Mouse (Mus musculus) cerebellum, adult 8-10 months (tissue): ENCODE measurements at regions not wholly inside any gene's neighbourhood (a gene's known extent, or its start where the extent isn't known, plus 50 kb on each side); places are given as distances from the start of the nearest gene placed in this dataset.

Experiments
- DNase-seq: peaks from one replicate; pipeline ENCODE4 v3.0.0; 2022

DNA sequence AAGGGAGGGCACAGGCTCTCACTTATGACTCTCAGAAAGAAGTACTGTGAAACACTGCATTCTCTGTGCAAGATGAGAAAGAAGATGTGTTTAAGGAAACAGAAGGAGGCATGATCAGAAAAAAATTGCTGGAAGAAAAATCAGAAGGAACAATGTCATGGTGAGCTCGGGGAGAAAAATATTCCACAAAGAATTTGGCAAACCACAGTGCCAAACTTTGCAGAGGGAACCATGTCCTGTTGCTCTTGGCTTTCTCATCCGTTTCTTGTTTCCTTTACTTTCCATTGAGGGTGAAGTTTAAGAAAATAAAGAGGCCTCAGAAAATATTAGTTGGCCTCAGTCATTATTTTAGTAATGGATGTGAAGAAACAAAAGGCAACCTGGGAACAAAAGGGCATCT, 804.4 kb downstream of the Ntrk3 start:
- DNase-seq, result no peak

DNA sequence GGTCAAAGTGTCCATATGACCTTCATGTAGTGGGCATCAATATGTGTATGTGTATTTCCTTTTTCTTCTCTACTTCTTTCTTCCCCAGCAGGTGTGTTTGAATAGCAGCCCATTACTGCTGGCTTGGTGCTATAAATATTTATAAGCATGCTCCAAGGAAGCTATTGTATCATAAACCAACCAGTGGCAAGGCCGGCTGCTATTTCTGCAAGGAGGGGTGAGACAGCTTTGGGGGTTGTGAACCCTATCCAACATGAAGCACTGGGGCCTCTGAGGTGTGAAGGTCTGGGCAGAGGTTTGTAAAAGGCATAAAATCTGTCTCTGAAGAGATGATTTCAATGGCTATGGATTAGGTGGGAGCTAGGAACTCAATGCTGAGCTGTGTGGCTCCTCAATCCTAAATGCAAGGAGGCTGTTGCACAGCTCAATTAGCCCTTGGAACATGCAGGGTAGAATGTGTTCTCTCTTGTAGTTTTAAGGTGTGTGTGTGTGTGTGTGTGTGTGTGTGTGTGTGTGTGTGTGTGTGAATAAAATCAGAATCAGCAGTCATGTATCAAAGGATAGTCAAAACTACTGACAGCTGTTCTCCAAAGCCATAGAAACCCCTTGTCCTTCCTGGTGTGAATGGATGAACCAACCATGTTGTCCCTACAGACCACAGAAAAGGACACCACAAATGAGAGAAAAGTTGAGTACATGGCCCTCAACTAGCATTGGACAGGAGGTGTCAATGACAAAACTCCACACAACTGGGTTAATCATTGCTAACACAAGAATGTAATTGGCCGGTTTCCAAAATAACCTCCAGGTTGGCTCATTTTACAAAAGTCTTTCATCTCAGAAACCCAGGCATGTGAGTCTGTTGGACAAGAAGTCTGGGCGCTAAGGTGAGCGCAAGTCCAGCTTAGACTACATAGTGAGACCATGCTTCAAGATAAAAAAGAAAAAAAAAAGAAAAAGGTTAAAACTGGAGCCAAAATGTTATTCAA, 809.0 kb downstream of the Ntrk3 start:
- DNase-seq, result no peak

DNA sequence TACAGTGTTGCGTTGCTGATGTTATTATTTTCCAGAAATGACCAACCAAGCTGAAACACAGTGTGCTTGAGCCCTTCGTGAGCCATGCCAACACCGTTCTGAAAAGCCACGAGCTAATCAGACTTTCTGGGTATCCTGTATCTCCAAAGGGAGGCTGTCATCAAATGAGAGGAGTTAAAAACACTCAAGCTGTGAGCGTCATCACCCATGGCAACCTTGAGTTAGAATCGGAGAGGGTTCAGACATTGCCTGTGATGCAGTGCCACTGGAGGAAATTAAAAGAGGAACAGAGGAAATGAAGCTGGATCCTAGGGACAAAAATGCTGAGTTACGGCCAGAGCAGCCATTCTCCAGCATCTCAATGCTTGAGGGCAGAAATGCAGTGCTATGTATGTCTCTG, 838.6 kb downstream of the Ntrk3 start:
- no peak for DNase-seq

- no peak for DNase-seq
Measured at GRCm38 (mm10) chr7:77888543-77888942, 849.3 kb downstream of the Ntrk3 start.

DNA sequence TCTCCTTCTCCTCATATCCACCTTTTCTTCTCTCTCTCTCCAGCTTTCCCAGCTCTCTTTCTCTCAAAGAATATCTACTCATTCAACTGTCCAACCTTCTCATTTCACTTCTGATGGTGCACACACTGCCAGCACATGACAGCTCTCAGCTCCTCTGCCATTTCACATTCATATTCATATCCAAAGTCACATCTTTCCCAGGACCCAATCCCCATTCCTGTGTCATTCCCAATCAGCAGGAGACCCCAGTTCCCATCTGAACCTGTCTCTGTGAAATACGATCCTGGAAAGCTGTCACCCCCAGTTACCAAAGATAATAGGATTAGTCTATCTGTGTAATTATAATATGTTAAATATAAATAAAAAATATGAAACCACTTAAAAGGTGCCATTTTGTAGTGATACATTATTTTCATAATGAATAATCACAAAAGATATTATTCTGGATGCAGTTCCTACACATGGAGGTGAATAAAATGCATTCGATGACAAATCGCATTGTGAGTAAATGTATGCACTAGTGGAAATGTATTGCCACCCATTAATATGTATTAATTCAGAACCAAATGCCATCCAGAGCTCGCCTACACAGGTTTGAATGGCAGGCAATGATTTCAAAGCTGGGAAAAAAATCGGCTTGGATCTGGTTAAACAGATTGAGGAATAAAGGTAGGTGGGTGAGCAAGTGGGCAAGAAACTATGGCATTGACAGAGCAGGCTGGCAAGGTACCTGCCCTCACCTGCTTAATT, 855.0 kb downstream of the Ntrk3 start:
- no peak for DNase-seq

- DNase-seq, result no peak
Measured at GRCm38 (mm10) chr7:77867518-77867917, 870.3 kb downstream of the Ntrk3 start.

DNA sequence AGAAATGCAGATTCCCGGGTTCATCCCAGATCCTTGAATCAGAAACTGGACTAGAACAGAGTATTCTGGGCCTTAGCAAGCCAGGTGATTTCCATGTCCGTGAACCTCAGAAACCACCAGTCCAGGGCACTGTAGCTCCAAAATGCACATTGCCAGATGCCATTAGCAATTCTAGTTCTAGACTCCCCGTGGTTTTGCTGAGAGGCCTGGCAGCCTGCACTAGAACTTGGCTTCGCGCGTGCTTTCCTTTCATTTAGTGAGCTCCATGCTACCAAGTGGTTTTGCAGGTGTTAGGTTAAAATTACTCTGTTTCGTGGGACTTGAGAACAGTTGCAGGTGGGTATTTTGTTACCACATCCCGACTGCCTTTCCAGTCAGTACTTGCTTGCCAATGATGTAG, 876.0 kb downstream of the Ntrk3 start:
- peak; percentile 8 for DNase-seq

GRCm38 (mm10) chr7:77858436-77858835, 879.4 kb downstream of the Ntrk3 start:
- DNase-seq, result no peak

DNA sequence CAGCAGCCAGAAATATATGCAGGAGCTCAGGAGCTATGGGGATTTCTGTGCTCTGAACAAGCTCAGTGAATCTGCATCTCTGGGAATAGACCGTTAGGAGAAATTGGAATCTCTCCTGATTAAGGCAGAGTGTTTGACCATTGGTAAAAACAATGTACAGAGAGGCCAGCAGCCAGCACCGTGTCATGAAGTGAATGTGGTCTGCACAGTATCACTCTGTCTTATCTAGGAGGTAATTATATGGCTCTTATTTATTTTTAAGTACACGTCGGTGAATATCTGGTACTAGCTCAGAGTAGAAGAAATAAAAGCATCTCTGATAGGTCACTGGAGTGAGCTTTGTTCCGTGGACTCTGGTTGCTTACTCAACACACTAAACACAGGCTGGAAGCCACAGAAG, 879.8 kb downstream of the Ntrk3 start:
- DNase-seq, result no peak

DNA sequence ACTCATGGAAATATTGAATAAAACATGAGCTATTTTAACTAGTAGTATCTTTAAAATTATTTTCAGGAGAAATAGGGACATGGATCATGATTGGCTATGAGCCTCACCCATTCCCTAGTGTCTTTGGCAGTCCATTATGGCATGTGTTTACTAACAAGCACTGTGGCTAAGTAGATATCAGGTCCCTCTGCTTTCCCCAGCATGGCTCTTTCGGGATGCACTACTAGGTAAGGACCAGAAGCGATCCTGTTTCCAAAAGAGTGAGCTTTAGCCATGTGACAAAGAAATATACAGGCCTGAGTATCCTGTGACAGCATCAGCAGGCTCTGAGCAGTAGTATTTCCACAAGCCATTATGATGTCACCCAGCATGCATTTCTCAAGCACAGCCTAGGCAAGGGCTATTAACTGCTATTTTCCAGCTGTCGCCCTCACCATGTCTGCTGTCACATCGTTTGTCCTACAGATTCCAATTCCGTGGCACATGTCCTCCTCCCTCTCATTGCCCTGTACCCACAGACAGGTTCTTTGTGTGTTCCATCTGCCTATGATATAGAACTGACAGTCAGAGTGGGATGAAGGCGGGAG, 882.1 kb downstream of the Ntrk3 start:
- no peak for DNase-seq

GRCm38 (mm10) chr7:77855077-77855476, 882.7 kb downstream of the Ntrk3 start:
- no peak for DNase-seq

DNA sequence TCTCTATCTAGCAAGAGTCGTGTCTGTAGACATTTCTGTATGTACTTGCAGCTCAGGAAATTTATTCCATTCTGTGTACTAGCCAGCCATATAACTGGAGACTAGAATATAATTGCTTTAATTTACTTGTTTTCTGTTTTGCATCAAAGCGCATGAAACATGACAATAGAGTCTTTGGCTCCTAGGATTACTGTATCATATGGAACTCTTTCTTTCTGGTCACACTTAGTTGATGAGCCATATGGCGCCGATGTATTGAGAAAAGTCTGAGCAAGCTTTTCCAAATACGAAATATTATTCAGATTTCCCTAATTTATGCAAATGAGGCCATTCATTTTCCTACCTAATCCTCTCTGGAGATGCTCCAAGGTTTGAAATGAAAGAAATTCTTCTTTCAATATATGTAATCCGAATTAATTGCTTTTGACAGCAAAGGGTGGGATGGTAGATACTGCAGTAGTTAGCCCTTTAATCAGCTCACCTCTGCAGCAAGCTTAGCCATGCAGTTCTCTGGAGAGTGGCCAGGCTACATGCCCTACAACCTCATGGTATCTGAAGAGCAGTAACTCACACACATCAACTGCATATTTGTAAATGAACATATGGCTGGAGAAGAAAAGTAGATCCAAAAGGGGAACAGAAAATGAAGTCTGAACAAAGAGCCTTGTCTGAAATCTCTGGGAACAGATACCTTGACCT, 913.4 kb downstream of the Ntrk3 start:
- DNase-seq, result no peak

DNA sequence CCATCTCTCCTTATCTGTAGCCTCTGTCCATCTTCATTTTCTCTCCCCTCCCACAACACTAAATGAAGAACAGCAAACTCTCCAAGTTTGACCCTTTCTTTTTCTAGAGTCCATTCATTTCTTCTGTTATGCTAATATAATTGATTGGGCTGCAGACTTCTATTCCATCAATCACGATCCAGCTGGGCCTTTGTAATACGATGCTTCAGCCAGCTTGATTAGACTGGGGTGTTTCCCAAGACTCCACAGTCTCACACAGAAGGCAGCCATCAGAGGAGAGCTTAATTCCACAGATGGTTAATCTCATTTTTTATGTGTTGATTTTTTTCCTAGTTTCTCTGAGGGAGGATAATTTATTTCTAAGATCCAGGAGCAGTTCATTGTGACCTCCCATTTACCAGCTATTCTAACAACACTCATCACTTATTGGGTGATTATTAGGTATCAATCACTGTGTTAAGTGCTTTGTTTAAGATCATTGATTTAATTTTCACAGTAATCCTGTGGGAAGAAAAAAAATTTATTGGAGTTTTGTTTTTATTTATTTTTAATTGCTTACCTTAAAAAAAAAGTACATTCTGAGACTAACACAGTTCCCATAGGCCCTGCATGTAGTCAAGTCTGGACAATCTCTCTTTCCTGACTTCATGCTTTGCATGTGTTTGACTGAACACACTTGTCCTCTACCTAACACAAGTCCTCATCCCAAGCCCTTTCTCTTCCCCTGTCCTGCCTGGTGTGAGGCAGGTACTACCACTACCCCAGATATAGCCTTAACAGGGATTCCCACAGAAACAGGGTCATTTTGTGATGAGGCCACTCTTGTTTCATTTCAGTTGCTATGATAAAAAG, 925.5 kb downstream of the Ntrk3 start:
- DNase-seq, result no peak

- no peak for DNase-seq
Measured at GRCm38 (mm10) chr7:77786801-77787200, 951.0 kb downstream of the Ntrk3 start.

DNA sequence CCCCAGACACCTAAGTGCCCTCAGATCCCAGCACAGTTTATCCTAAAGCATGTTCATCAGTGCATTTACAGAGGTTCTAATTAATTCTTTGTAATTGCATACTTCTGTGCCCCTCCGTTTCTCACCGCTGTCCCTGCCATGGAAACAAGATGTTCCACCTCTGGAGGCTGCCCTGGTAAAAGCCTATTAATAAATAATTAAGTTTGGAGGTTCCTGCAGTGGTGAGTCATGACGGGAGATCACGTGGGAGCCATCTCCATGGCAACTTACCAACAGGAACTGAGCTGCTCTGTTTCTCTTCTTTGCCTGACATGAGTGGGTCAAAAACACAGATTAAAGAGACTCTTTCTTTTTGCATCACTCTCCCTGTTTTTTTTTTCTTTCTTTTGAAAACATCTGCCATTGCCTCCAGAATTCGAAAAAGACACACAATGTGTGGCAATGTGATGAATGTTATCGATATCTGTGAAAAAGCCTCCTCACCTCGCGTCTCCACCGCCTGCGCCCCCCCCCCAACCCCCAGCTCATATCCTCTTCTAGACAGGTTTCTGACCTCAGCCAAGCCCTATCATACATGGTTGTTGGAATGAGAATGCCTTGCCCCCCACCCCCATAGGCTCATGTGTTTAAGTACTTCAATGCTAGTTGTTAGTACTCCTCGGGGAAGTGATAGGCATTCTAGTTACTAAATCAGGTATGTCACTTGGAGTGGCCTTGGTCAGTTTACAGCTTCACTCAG, 965.9 kb downstream of the Ntrk3 start:
- no peak for DNase-seq

DNA sequence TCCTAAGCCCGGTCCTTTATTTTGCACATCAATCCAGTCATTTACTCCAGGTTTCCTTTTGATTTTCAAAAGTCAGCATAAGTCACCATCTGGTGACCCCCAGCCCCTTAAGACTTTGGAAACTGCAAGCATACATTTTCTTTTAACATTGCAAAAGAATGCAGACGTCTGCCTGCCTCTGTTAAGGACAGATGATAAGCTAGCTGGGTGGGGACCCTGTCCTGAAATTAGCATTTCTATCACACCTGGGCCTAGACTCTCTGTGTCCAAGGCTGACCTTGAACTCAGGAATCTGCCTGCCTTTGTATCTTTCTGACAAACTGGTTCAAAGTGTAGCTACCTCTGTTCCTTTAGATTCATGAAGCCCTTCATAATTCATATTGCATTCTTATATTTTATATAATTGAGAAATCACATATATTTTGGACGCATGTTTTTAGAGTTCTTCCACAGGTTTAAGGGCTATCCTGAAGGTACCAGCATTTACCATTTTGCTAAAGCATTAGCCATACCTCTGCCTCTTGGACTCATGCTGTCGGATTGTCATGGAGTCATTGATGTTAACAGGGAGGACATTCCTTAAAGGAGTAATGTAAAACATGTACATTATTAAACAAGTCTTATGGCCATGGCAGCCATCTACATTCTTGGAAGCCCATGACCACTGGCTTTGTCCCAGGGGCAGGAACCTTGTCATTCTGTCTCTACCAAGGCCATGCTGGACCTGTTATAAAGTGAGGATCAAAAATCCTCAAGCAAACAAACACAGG, 998.6 kb downstream of the Ntrk3 start:
- DNase-seq, result no peak
